Mouse (Mus musculus) embryonic facial prominence, embryonic 11.5 days (tissue): Measurements from ENCODE around the gene Gm5150. TPM values are rescaled to one million over a fixed set of nuclear protein-coding genes. Genes with fewer than 3 reads are reported as not detected.
"Not testable (repeated sequence)": the region's sequence is repeated elsewhere in the genome, so short reads cannot be mapped to it uniquely, and the experiment has no call there.

Source experiments
- ATAC-seq: fragments of 200-750 bp; cut with Nextera tagmentation; replicated peaks from 2 replicates; pipeline ENCODE4 v1.8.0; 2017; ENCODE audit warnings: low read depth; ENCODE audit not compliant: insufficient number of reproducible peaks, low FRiP score, low TSS enrichment
- DNase-seq: peaks from one replicate; pipeline ENCODE4 v3.0.0-alpha.2; 2015; ENCODE audit warnings: low spot score
- H3K27ac ChIP-seq: fragments of 300-500 bp; sonication (generic); replicated peaks from 2 replicates; pipeline ENCODE4 v1.5.1; 2014; ENCODE audit warnings: mild to moderate bottlenecking, low read depth, low read length, control low read depth
- H3K27me3 ChIP-seq: fragments of 300-500 bp; sonication (generic); 2 replicates; pipeline ENCODE4 v1.6.1; 2014; ENCODE audit warnings: mild to moderate bottlenecking, low read length, moderate library complexity, mixed read lengths; ENCODE audit not compliant: control insufficient read depth, insufficient read depth
- H3K36me3 ChIP-seq: fragments of 300-500 bp; sonication (generic); replicated peaks from 2 replicates; pipeline ENCODE4 v1.6.1; 2014; ENCODE audit warnings: low read depth, mild to moderate bottlenecking, low read length, moderate library complexity, mixed read lengths; ENCODE audit not compliant: control insufficient read depth, insufficient read depth
- H3K4me1 ChIP-seq: fragments of 300-500 bp; sonication (generic); 2 replicates; pipeline ENCODE4 v1.6.1; 2014; ENCODE audit warnings: low read length, mixed read lengths; ENCODE audit not compliant: control insufficient read depth, insufficient read depth
- H3K4me2 ChIP-seq: fragments of 300-500 bp; sonication (generic); 2 replicates; pipeline ENCODE4 v1.6.1; 2014; ENCODE audit warnings: low read depth, mild to moderate bottlenecking, control low read depth, low read length, moderate library complexity
- H3K4me3 ChIP-seq: fragments of 300-500 bp; sonication (generic); 2 replicates; pipeline ENCODE4 v1.5.1; 2014; ENCODE audit warnings: low read depth, low read length, control low read depth
- H3K9ac ChIP-seq: fragments of 300-500 bp; sonication (generic); replicated peaks from 2 replicates; pipeline ENCODE4 v1.6.1; 2014; ENCODE audit warnings: mild to moderate bottlenecking, control low read depth, low read length
- H3K9me3 ChIP-seq: fragments of 300-500 bp; sonication (generic); replicated peaks from 2 replicates; pipeline ENCODE4 v1.6.1; 2016; ENCODE audit warnings: mild to moderate bottlenecking, low read length, inconsistent platforms, mixed read lengths; ENCODE audit not compliant: control insufficient read depth
- WGBS: fragments of 180-500 bp; shearing (Covaris S2); extraction: QIAGEN DNeasy Blood & Tissue Kit; methylation state at CpG from one replicate; pipeline ENCODE4 v1.1.7; 2014; 5-methylcytosine and 5-hydroxymethylcytosine counted together
- microRNA-seq: library from miRNA; unstranded; fragments of <30 nt; microRNA quantifications from one replicate; pipeline ENCODE4, GENCODE M21; 2016; ENCODE audit warnings: borderline number of aligned reads
- polyA plus RNA-seq: library from polyadenylated mRNA; unstranded; fragments of >200 nt; fragmentation: Nextera tagmentation; extraction: Ambion mirVana; gene quantifications from 2 replicates; pipeline ENCODE4 v1.2.1, GENCODE M21; 2014

Gene Gm5150
- polyA plus RNA-seq, 1 experiment from 2014 or later: not detected

DNA sequence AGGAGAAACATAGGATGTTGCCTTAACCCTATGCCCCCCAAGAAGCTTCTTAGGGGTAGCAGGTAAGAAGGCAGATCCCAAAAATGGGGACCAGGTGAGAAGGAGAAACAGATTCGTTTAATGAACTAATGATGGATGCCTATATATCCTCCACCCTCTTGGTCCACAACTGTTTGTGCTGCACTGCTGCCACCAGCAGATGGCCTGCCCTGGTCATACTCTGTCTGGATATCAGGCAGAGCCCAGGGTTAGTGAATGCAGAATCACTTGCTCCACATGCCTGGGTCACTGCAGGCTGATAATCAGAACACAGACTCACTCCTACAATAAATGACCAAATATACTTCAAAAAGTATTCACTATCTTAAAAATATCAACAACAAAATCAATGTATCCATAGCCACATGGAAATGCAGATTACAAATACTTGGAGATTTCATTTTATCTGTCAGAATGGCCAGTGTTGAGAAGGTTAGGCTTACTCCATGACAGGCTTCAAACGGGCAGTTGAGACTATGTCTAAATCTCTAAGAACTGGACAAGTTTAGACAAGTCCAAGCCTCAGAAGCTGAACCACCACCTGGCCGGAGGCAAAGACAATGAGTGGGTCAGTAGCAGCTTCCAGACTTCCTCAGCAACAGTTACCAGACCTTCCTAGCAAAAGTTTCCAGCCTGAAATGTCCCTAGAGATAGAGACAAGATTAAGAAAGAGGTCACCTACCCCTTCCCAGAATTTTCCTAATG is 2.2 kb downstream of the Gm5150 start:
- H3K36me3 ChIP-seq: no peaks in the 10 kb centered on the region
- DNase-seq (no peak), ATAC-seq (no peak)
- no peak overlapping the region for H3K4me2 ChIP-seq
- H3K27ac ChIP-seq: no peak overlapping the region
- WGBS: 76% methylated on average over 3 of the region's 3 CpGs
- no peaks in the 10 kb centered on the region for H3K27me3 ChIP-seq
- no peaks in the 10 kb centered on the region for H3K4me1 ChIP-seq
- H3K4me3 ChIP-seq: no peak overlapping the region
- no peak overlapping the region for H3K9ac ChIP-seq
- H3K9me3 ChIP-seq: no peaks in the 10 kb centered on the region

- WGBS: 90% methylated on average over 3 of the region's 3 CpGs
Measured at GRCm38 (mm10) chr3:15999479-15999878, 6.8 kb downstream of the Gm5150 start.

DNA sequence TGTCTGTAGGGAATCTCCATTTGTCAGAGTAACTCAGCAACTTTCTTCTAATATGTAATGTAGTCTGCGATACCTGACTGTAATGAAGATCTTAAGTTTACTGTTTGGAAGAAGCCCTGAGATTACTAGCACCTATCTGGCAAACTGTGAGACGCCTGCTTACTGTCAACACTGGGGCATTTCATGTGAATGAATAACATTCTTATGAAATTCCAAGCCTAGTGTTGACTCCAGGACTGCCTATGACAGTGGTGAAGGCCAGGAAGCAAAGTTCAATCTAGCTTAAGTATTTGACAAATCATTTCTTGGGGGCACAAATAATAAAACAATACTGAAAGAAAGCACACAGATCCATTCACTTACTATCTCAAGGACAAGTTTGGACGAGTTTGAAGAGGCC is 24.0 kb downstream of the Gm5150 start:
- 65% methylated on average over 3 of the region's 3 CpGs for WGBS
- H3K4me2 ChIP-seq: no peak overlapping the region
- no peak for ATAC-seq
- H3K9me3 ChIP-seq: no peaks in the 10 kb centered on the region
- H3K27me3 ChIP-seq: no peaks in the 10 kb centered on the region
- no peak overlapping the region for H3K27ac ChIP-seq
- H3K4me1 ChIP-seq: no peaks in the 10 kb centered on the region
- H3K36me3 ChIP-seq: no peaks in the 10 kb centered on the region
- no peak overlapping the region for H3K4me3 ChIP-seq
- no peak overlapping the region for H3K9ac ChIP-seq
- DNase-seq: no peak

More at GRCm38 (mm10) chr3:15999479-15999878, 6.8 kb downstream of the Gm5150 start:
- not testable (repeated sequence) for DNase-seq, H3K36me3 ChIP-seq, H3K27ac ChIP-seq, H3K27me3 ChIP-seq, H3K9me3 ChIP-seq, ATAC-seq, H3K9ac ChIP-seq, H3K4me1 ChIP-seq, H3K4me3 ChIP-seq, H3K4me2 ChIP-seq

DNA sequence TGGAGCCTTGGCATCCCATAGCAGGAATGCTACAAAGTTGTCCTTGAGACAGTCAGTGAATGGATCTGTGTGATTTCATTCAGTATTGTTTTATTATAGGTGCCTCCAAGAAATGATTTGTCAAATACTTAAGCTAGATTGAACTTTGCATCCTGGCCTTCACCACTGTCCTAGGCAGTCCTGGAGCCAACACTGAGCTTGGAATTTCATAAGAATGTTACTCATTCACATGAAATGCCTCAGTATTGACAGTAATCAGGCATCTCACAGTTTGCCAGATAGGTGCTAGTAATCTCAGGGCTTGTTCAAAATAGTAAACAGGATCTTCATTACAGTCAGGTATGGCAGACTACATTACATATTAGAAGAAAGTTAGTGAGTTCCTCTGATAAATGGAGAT is 49.3 kb downstream of the Gm5150 start:
- no peak overlapping the region for H3K27ac ChIP-seq
- ATAC-seq: no peak

More for the DNA sequence above, 49.3 kb downstream of the Gm5150 start:
- no peak overlapping the region for H3K9ac ChIP-seq
- H3K4me1 ChIP-seq: no peaks in the 10 kb centered on the region
- DNase-seq: no peak
- no peaks in the 10 kb centered on the region for H3K36me3 ChIP-seq
- no peak overlapping the region for H3K4me2 ChIP-seq
- no peaks in the 10 kb centered on the region for H3K27me3 ChIP-seq
- no peak overlapping the region for H3K4me3 ChIP-seq
- H3K9me3 ChIP-seq: no peaks in the 10 kb centered on the region

Small RNAs within 50 kb of the gene (microRNA-seq; reads per million reads assigned to microRNA genes)
- not detected for gene Gm24694

Other genes starting within 250 kb of the Gm5150 start
- gene Sirpb1c, start 157.9 kb downstream of the Gm5150 start, polyA plus RNA-seq: not detected in 2 replicates